Mouse (Mus musculus) spleen, postnatal 10 days (tissue): Measurements from ENCODE around the gene Gm8439.

Experiments
- DNase-seq, 2 experiments: peaks; one replicate each; pipeline ENCODE4 v3.0.0; 2021 to 2022; ENCODE audit warnings: low spot score in 2 of 2

Gm8439 gene

GRCm38 (mm10) chr4:120612304-120613080, 23.9 kb downstream of the Gm8439 start:
- DNase-seq = no peak

- no peak for DNase-seq
Observed at GRCm38 (mm10) chr4:120613691-120614329, 25.3 kb downstream of the Gm8439 start.

GRCm38 (mm10) chr4:120614644-120615043, 26.1 kb downstream of the Gm8439 start:
- DNase-seq = no peak

GRCm38 (mm10) chr4:120615528-120616081, 27.1 kb downstream of the Gm8439 start:
- no peak for DNase-seq

- no peak for DNase-seq
Observed at GRCm38 (mm10) chr4:120616199-120617025, 27.9 kb downstream of the Gm8439 start.

- no peak for DNase-seq
Observed at GRCm38 (mm10) chr4:120627728-120628127, 39.2 kb downstream of the Gm8439 start.

GRCm38 (mm10) chr4:120630218-120630931, 41.8 kb downstream of the Gm8439 start:
- no peak for DNase-seq

- peak in 1 of 2 experiments; percentile 20 for DNase-seq
Observed at GRCm38 (mm10) chr4:120631828-120632227, 43.3 kb downstream of the Gm8439 start.

- DNase-seq = no peak
Observed at GRCm38 (mm10) chr4:120635351-120635750, 46.8 kb downstream of the Gm8439 start.

- no peak for DNase-seq
Observed at GRCm38 (mm10) chr4:120641946-120642345, 53.4 kb downstream of the Gm8439 start.

GRCm38 (mm10) chr4:120643899-120644298, 55.4 kb downstream of the Gm8439 start:
- no peak for DNase-seq

- peak; percentile 44 to 53 for DNase-seq
Observed at GRCm38 (mm10) chr4:120649369-120650207, 61.0 kb downstream of the Gm8439 start.

GRCm38 (mm10) chr4:120650208-120650592, 61.7 kb downstream of the Gm8439 start:
- no peak for DNase-seq

- no peak for DNase-seq
Observed at GRCm38 (mm10) chr4:120655898-120656297, 67.4 kb downstream of the Gm8439 start.
